Mouse (Mus musculus) hindbrain, embryonic 12.5 days (tissue): Measurements from ENCODE around the gene Dock11. TPM values are rescaled to one million over a fixed set of nuclear protein-coding genes. Genes with fewer than 3 reads are reported as not detected.
A peak's percentile ranks its signal among the peaks of the same experiment; 100 is the strongest.

Experiments used
- ATAC-seq: fragments of 200-750 bp; cut with Nextera tagmentation; 2 replicates; pipeline ENCODE4 v1.8.0; 2017; ENCODE audit warnings: moderate TSS enrichment; ENCODE audit not compliant: low FRiP score
- H3K27ac ChIP-seq: fragments of 300-500 bp; sonication (generic); 2 replicates; pipeline ENCODE4 v1.5.1; 2016; ENCODE audit warnings: mild to moderate bottlenecking
- H3K27me3 ChIP-seq: fragments of 300-500 bp; sonication (generic); 2 replicates; pipeline ENCODE4 v1.6.1; 2016; ENCODE audit warnings: mild to moderate bottlenecking
- H3K36me3 ChIP-seq: fragments of 300-500 bp; sonication (generic); 2 replicates; pipeline ENCODE4 v1.6.1; 2016; ENCODE audit warnings: mild to moderate bottlenecking
- H3K4me1 ChIP-seq: fragments of 300-500 bp; sonication (generic); 2 replicates; pipeline ENCODE4 v1.6.1; 2016
- H3K4me2 ChIP-seq: fragments of 300-500 bp; sonication (generic); replicated peaks from 2 replicates; pipeline ENCODE4 v1.6.1; 2016; ENCODE audit warnings: mild to moderate bottlenecking
- H3K4me3 ChIP-seq: fragments of 300-500 bp; sonication (generic); 2 replicates; pipeline ENCODE4 v1.5.1; 2016; ENCODE audit warnings: mild to moderate bottlenecking
- H3K9ac ChIP-seq: fragments of 300-500 bp; sonication (generic); 2 replicates; pipeline ENCODE4 v1.6.1; 2016; ENCODE audit warnings: mild to moderate bottlenecking, moderate library complexity
- H3K9me3 ChIP-seq: fragments of 300-500 bp; sonication (generic); replicated peaks from 2 replicates; pipeline ENCODE4 v1.6.1; 2016; ENCODE audit warnings: mild to moderate bottlenecking
- WGBS: fragments of 180-500 bp; shearing (Covaris S2); methylation state at CpG from one replicate; pipeline ENCODE4 v1.1.7; 2016; 5-methylcytosine and 5-hydroxymethylcytosine counted together
- polyA plus RNA-seq: library from polyadenylated mRNA; unstranded; fragments of >200 nt; fragmentation: Nextera tagmentation; extraction: Ambion mirVana; gene quantifications from 2 replicates; pipeline ENCODE4 v1.2.1, GENCODE M21; 2016

Gene Dock11
- polyA plus RNA-seq, 1 experiment from 2014 or later: 23.6 TPM

DNA sequence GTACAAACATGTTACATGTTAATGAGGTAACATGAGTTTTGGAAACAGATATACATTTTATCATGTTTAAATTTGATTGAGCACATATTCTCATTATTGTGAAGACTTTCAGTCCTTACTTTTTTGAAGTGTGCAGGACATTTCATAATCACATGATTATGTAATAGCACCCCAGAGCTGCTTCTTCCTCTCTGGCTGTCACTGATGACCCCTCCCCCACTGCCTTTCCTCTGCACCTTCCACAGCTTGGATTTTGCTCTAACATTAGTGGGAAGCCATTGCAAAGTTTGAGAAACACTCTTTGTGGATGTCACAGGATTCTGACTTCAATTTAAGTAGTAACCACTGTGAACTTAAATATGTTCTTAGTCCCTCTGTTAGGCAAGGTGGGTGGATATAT, 67.6 kb downstream of the Dock11 start:
- no peak overlapping the region for H3K4me3 ChIP-seq
- no peaks in the 10 kb centered on the region for H3K27me3 ChIP-seq
- ATAC-seq: no peak
- H3K36me3 ChIP-seq: no peaks in the 10 kb centered on the region
- H3K27ac ChIP-seq: no peak overlapping the region
- no peaks in the 10 kb centered on the region for H3K9me3 ChIP-seq
- H3K4me2 ChIP-seq: no peak overlapping the region
- no peak overlapping the region for H3K9ac ChIP-seq
- H3K4me1 ChIP-seq: no peaks in the 10 kb centered on the region

DNA sequence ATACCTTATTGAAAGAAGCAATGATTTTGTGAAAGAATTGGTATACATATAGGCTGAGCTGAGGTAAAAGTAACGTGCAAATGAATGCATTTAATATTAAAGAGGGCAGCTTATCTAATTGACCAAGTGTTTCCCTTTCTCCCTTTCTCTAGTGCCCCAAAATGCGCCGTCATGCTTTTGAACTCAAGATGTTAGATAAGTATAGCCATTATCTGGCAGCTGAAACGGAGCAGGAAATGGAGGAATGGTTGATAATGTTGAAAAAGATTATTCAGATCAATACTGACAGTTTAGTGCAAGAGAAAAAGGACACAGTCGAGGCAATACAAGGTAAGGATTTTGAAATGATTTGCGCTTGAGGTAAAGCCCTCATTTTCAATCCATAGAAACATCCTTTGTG, 74.5 kb downstream of the Dock11 start:
- Histone ChIP-seq H3K9ac (no peak overlapping the region), H3K27ac (no peak overlapping the region), H3K4me3 (no peak overlapping the region), H3K27me3 (no peaks in the 10 kb centered on the region), H3K4me2 (no peak overlapping the region), H3K4me1 (no peaks in the 10 kb centered on the region; the same call in 1 of the 2 replicates), H3K9me3 (no peaks in the 10 kb centered on the region), H3K36me3 (no peaks in the 10 kb centered on the region)
- WGBS: 78% methylated on average over 6 of the region's 6 CpGs
- no peak for ATAC-seq

DNA sequence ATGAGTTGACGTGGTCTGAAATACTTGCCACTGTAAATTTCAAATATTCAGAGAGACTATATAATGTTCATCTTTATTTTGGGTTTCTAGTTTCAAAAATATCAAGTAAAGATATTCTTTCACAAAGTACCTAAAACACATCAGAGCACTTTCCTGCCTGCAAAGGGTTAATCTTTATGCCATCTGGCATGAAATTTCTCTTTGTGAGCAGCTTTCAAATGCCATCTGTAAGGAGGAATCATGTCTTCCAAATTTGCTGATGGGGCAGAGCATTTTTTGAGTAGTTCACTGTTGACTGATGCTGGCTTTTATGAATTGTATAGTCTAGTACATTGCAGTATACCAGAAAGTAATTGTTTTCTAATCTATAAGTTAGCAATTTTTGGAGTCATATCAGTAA, 80.6 kb downstream of the Dock11 start:
- Histone ChIP-seq H3K9me3 (no peaks in the 10 kb centered on the region), H3K27me3 (no peaks in the 10 kb centered on the region), H3K4me2 (no peak overlapping the region), H3K36me3 (no peaks in the 10 kb centered on the region; the same call in 1 of the 2 replicates), H3K4me1 (no peaks in the 10 kb centered on the region), H3K9ac (no peak overlapping the region), H3K4me3 (no peak overlapping the region), H3K27ac (no peak overlapping the region)
- no peak for ATAC-seq
- WGBS: 82% methylated on average over 1 of the region's 1 CpGs

DNA sequence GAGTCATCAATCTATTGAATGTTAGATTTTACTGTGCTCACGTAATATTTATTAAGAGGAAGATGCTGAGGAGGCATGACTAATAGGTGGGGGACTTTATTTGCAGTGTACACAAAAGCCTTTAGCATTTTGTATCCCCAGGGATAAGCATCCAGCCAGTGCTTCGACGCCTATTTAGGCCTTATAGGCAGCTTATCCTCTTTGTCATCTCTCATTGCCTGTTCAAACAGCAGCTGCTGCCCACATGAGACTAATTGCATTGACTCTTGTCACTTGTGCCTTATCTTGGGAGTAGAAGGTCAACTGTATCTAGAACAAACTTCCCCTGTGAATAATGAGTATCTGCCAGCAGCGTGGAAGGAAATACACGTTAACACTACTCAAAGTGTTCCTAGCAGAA, 88.0 kb downstream of the Dock11 start:
- Histone ChIP-seq H3K4me2 (no peak overlapping the region), H3K9ac (no peak overlapping the region), H3K4me1 (no peaks in the 10 kb centered on the region), H3K9me3 (no peaks in the 10 kb centered on the region), H3K4me3 (no peak overlapping the region), H3K36me3 (no peaks in the 10 kb centered on the region; the same call in 1 of the 2 replicates), H3K27ac (no peak overlapping the region), H3K27me3 (no peaks in the 10 kb centered on the region)
- 51% methylated on average over 5 of the region's 5 CpGs for WGBS
- ATAC-seq: peak; percentile 54; the same call in 1 of the 2 replicates

DNA sequence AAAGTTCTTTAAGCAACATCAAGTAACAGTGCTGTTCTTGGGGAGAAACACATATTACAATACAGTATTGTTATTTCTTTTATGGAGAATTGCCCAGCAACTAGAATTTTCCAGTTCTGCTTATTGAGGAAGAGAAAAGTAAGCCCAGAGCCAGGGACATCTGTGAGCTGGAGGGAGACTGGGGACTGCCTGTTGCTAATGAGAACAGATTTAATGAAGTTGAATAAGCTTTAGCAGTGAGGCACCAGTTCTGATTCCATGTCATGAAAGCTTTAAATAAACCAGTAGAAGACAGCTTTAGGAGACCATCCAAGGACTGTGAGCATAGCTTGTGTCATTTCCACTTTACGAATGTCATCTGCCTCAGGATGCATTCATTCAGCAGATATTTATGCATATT, 99.3 kb downstream of the Dock11 start:
- no peaks in the 10 kb centered on the region for H3K36me3 ChIP-seq
- no peak overlapping the region for H3K4me2 ChIP-seq
- no peak overlapping the region for H3K27ac ChIP-seq
- no peaks in the 10 kb centered on the region for H3K9me3 ChIP-seq
- no peak overlapping the region for H3K9ac ChIP-seq
- ATAC-seq: no peak
- WGBS: 94% methylated on average over 1 of the region's 1 CpGs
- no peak overlapping the region for H3K4me3 ChIP-seq
- H3K4me1 ChIP-seq: no peaks in the 10 kb centered on the region
- no peaks in the 10 kb centered on the region for H3K27me3 ChIP-seq

DNA sequence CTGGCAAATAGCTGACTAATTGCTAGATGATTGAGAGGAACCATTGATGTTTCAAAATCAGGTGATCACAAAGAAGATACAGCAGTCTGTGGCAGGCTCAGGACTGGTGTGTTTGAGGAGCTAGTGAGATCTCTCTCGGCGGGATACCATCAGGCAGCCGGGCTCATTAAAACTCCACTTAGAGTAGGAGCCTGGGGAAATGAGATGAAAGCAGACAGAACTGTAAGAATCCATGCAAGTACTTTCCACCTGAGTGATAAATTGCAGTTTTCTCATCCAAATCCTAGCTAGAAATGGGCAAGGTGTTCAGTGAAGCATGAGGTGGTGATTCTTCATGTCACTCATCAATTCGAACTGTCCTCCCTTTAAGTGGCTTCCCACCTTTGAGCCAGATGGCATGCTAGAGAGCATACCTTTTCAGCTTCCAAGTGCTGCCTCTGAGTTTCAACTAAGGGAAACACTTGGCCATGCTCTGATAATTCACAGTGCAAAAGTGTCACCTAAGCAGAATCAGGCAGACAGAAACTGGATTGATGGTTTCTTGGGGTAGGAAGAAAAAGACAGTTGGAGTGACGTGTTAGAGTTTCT, 102.0 kb downstream of the Dock11 start:
- Histone ChIP-seq H3K4me1 (no peaks in the 10 kb centered on the region), H3K36me3 (no peaks in the 10 kb centered on the region), H3K9ac (no peak overlapping the region), H3K4me2 (no peak overlapping the region), H3K27me3 (no peaks in the 10 kb centered on the region), H3K9me3 (no peaks in the 10 kb centered on the region), H3K27ac (no peak overlapping the region), H3K4me3 (no peak overlapping the region)
- no peak for ATAC-seq
- 73% methylated on average over 5 of the region's 5 CpGs for WGBS

DNA sequence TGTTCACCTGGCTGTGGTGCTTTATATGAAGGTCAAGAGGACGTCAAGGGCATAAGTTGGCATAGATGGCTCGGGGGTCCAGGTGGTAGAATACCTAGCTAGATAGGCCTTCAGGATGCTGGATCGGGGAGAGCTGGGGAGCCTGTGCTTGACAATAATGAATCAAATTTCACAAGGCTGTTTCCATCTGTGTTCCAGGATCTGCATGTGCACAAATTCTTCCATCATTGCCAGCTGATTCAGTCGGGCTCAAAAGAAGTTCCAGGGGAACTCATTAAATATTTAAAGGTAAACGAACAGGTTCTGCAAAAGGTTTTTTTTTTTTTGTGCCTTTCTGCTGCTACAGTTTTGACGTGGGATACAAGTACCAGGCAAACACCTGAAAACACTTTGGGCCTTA, 105.6 kb downstream of the Dock11 start:
- no peak overlapping the region for H3K27ac ChIP-seq
- H3K9me3 ChIP-seq: no peaks in the 10 kb centered on the region
- 79% methylated on average over 6 of the region's 6 CpGs for WGBS
- no peaks in the 10 kb centered on the region for H3K4me1 ChIP-seq
- no peaks in the 10 kb centered on the region for H3K27me3 ChIP-seq
- H3K4me3 ChIP-seq: no peak overlapping the region
- no peak overlapping the region for H3K9ac ChIP-seq
- H3K36me3 ChIP-seq: no peaks in the 10 kb centered on the region
- no peak overlapping the region for H3K4me2 ChIP-seq
- no peak for ATAC-seq

DNA sequence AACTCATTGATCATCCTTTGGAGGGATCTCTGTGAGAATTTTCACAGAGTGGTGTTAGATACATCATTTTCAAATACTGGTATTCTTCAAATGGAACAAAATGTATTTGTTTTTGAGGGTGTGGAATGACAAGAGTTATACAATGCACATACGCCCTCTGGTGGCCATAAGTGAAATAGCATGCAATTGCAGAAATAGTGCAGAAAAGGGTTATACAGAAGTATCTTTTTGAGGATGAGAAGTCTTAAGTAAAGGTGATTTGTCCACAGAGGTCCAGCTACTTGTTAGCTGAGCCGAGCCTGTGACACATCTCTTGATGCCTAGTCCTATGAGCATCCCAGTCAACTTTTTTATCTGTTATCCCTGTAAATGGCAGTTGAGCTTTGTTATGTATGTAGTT, 108.4 kb downstream of the Dock11 start:
- H3K4me2 ChIP-seq: no peak overlapping the region
- no peaks in the 10 kb centered on the region for H3K36me3 ChIP-seq
- H3K27ac ChIP-seq: no peak overlapping the region
- H3K9ac ChIP-seq: no peak overlapping the region
- 26% methylated on average over 2 of the region's 2 CpGs for WGBS
- H3K27me3 ChIP-seq: no peaks in the 10 kb centered on the region
- no peaks in the 10 kb centered on the region for H3K4me1 ChIP-seq
- H3K4me3 ChIP-seq: no peak overlapping the region
- H3K9me3 ChIP-seq: no peaks in the 10 kb centered on the region
- ATAC-seq: no peak

DNA sequence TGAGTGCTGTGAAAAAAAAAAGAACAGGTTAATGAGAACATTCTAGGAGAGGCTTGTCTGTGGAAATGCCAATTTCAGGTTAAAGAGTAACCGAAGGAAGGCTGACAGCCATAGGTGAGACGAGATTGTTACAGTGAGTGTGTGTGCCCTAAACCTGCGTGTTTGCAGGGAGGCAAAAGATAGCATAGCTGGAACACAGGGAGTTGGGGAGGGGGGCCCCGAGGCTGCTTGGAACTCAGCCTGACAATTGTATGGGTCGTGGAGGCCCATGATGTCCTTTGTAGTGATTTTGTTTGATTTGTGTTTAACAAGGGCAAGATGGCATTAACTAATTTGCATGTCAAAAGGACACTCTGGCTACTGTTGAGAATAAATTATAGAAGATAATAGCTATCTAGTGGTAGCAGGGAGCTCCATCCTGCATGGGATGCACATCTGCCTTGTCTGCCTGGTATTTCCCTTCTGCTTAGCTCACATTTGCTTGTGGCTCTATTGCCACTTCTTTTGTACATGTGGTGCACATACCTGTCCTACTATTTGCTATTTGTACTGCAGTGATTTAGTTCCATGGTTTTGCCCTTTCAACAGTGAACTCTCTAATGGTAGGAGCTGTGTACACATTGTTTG, 109.3 kb downstream of the Dock11 start:
- no peaks in the 10 kb centered on the region for H3K36me3 ChIP-seq
- no peaks in the 10 kb centered on the region for H3K27me3 ChIP-seq
- 56% methylated on average over 5 of the region's 5 CpGs for WGBS
- peak; percentile 19; the same call in 1 of the 2 replicates for ATAC-seq
- no peak overlapping the region for H3K4me2 ChIP-seq
- H3K27ac ChIP-seq: no peak overlapping the region
- H3K4me3 ChIP-seq: no peak overlapping the region
- H3K4me1 ChIP-seq: no peaks in the 10 kb centered on the region
- no peak overlapping the region for H3K9ac ChIP-seq
- H3K9me3 ChIP-seq: no peaks in the 10 kb centered on the region

DNA sequence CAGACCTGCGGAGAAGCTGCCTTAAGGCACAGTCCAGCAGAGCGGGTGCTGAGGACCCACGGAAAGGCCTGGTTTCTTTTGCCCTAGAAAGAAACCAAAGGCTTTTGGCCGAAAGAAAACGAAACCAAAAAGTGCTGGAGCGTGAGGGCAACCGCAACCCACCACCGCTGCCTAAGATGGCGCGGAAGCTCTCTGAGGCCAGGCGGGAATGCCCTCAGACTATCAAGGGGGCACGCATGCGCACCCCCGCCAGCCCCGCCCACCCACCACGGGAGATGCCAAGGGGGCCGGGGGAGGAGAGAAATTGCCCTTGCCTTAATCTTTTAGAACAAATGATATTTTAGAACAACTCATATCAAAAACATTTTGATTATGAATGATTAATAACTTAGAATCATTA, 137.0 kb downstream of the Dock11 start:
- no peak overlapping the region for H3K4me3 ChIP-seq
- WGBS: 86% methylated on average over 17 of the region's 17 CpGs

DNA sequence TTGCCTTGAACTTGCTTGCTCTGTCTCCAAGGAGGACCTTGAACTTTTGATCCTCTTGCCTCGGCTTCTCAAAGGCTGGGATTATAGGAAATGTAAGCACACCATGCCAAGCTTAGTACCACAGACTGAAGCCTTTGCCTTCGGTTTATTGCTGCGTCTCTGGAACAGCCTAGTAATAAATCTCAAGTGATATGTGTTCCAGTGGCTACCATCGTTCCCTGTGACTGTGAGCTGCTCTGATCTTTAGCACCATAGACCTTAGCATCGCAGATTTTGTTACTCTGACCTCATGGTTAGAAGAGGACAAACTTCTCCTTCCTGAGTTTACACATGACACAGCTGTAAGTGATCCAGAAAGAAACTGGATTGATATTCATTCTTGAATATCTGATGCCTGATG, 142.5 kb downstream of the Dock11 start:
- H3K27me3 ChIP-seq: no peaks in the 10 kb centered on the region
- no peak overlapping the region for H3K9ac ChIP-seq
- no peak overlapping the region for H3K4me3 ChIP-seq
- 87% methylated on average over 5 of the region's 5 CpGs for WGBS
- no peaks in the 10 kb centered on the region for H3K4me1 ChIP-seq
- no peak overlapping the region for H3K4me2 ChIP-seq
- ATAC-seq: no peak
- H3K27ac ChIP-seq: no peak overlapping the region
- H3K36me3 ChIP-seq: no peaks in the 10 kb centered on the region
- no peaks in the 10 kb centered on the region for H3K9me3 ChIP-seq

More for the DNA sequence above, 137.0 kb downstream of the Dock11 start:
- ATAC-seq: no peak
- Histone ChIP-seq H3K9me3 (no peaks in the 10 kb centered on the region), H3K36me3 (peaks cover 17% of the 10 kb centered on the region), H3K4me1 (no peaks in the 10 kb centered on the region), H3K9ac (no peak overlapping the region), H3K27me3 (no peaks in the 10 kb centered on the region), H3K4me2 (no peak overlapping the region), H3K27ac (no peak overlapping the region)

DNA sequence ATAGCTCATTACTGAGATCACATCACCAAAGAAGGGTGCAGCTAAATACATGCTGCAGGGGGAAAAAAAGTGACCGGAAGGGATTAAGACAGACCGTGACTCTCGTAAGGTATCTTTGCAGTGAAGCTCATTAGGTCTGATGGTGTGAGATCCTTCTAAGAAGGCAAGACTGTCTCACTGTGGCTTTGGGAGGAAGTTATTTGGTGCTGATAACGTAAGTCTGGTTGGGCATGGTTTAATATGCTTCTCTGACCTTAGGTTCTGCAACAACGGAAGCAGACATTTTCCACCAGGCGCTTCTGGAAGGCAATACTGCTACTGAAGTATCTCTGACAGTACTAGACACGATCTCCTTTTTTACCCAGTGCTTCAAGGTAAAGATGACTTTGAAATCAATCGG, 145.4 kb downstream of the Dock11 start:
- H3K9ac ChIP-seq: no peak overlapping the region
- H3K36me3 ChIP-seq: 0 out of 2 replicates have a peak, but pooled peaks cover 6% of the 10 kb centered on the region
- WGBS: 89% methylated on average over 8 of the region's 8 CpGs
- H3K4me3 ChIP-seq: no peak overlapping the region
- no peaks in the 10 kb centered on the region for H3K27me3 ChIP-seq
- H3K9me3 ChIP-seq: no peaks in the 10 kb centered on the region
- no peak for ATAC-seq
- no peak overlapping the region for H3K4me2 ChIP-seq
- H3K4me1 ChIP-seq: no peaks in the 10 kb centered on the region
- H3K27ac ChIP-seq: no peak overlapping the region

DNA sequence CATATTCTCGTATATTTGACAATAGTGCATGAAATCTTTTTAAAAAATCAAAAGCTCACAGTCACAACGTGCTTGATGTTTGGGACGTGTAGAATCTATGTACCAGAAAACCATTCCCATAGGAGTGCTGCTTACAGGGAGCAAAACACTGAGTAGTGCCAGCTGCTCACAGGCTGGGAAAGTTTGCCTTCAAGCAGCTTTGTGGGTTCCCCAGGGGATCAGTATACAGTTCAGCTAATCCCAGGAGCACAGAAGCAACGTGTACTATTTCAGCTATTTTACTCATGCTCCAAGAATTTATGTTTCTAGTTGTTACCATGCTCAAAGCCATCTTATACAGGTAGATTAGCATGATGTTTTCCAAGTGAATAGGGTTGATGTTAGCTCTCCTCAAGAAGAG, 157.1 kb downstream of the Dock11 start:
- H3K27ac ChIP-seq: no peak overlapping the region
- ATAC-seq: no peak

More for the DNA sequence above, 157.1 kb downstream of the Dock11 start:
- H3K36me3 ChIP-seq: no peaks in the 10 kb centered on the region
- no peaks in the 10 kb centered on the region for H3K9me3 ChIP-seq
- H3K27me3 ChIP-seq: no peaks in the 10 kb centered on the region
- no peak overlapping the region for H3K9ac ChIP-seq
- no peak overlapping the region for H3K4me3 ChIP-seq
- H3K4me2 ChIP-seq: no peak overlapping the region
- 59% methylated on average over 4 of the region's 4 CpGs for WGBS
- no peaks in the 10 kb centered on the region for H3K4me1 ChIP-seq
